Mouse (Mus musculus): ENCODE data around the gene Scn2a. TPM values are rescaled to one million over a fixed set of nuclear protein-coding genes. Genes with fewer than 3 reads are reported as not detected.

Gene Scn2a
- total and polyA plus RNA-seq, 3 experiments = not detected

- H3K79me2 ChIP-seq (ENCODE audit: control insufficient read depth, insufficient read depth, low read length, poor library complexity) = no peaks in the 10 kb centered on the region
- TF ChIP-seq RCOR1 (IDR thresholded peaks at IDR 0.05; ENCODE audit: low read depth, low read length) = no peak
- no peak for TF ChIP-seq ZC3H11A (IDR thresholded peaks at IDR 0.05; ENCODE audit: low read depth, low read length)
- TF ChIP-seq GATA1 (IDR thresholded peaks at IDR 0.05; ENCODE audit: low read depth, low read length) = no peak
- TF ChIP-seq POLR2A (IDR thresholded peaks at IDR 0.05; ENCODE audit: control insufficient read depth in 1 of 2, insufficient read depth in 1 of 2, low read depth in 1 of 2, low read length in 2 of 2, poor library complexity in 1 of 2) = no peak
- no peak for TF ChIP-seq TCF12 (IDR thresholded peaks at IDR 0.05; ENCODE audit: low read depth, low read length)
- no peak for TF ChIP-seq MYB (IDR thresholded peaks at IDR 0.05; ENCODE audit: low read depth, low read length)
- TF ChIP-seq NRF1 (IDR thresholded peaks at IDR 0.05; ENCODE audit: insufficient read depth, low read depth, low read length, poor library complexity, severe bottlenecking) = no peak
- TF ChIP-seq SIN3A (IDR thresholded peaks at IDR 0.05; ENCODE audit: low read length) = no peak
- H3K27ac ChIP-seq (ENCODE audit: control insufficient read depth, low read depth, low read length) = no peak overlapping the region
- H3K27me3 ChIP-seq (ENCODE audit: control insufficient read depth in 1 of 2, insufficient read depth in 2 of 2, low read length in 2 of 2) = no peaks in the 10 kb centered on the region
- no peaks in the 10 kb centered on the region for H3K36me3 ChIP-seq (ENCODE audit: control insufficient read depth in 1 of 2, insufficient read depth in 2 of 2, low read length in 2 of 2)
- H3K9ac ChIP-seq (ENCODE audit: control insufficient read depth, low read depth, low read length, poor library complexity, severe bottlenecking) = no peak overlapping the region
- H3K4me1 ChIP-seq (ENCODE audit: control insufficient read depth in 1 of 2, insufficient read depth in 2 of 2, low read length in 2 of 2) = no peaks in the 10 kb centered on the region
- DNase-seq (ENCODE audit: low read depth, low spot score) = no peak
- no peaks in the 10 kb centered on the region for H3K9me3 ChIP-seq (replicated peaks; ENCODE audit: insufficient read depth, low read length)
- no peak overlapping the region for H3K4me3 ChIP-seq (ENCODE audit: control insufficient read depth in 1 of 2, insufficient read depth in 1 of 2, low read depth in 2 of 2, low read length in 2 of 2)
Measured at GRCm38 (mm10) chr2:65745400-65745799, 124.8 kb downstream of the Scn2a start.

GRCm38 (mm10) chr2:65782442-65782841 is 161.9 kb downstream of the Scn2a start:
- no peak overlapping the region for H3K4me3 ChIP-seq (ENCODE audit: control insufficient read depth in 1 of 2, insufficient read depth in 1 of 2, low read depth in 2 of 2, low read length in 2 of 2)
- H3K9me3 ChIP-seq (replicated peaks; ENCODE audit: insufficient read depth, low read length) = no peaks in the 10 kb centered on the region
- no peaks in the 10 kb centered on the region for H3K4me1 ChIP-seq (ENCODE audit: control insufficient read depth in 1 of 2, insufficient read depth in 2 of 2, low read length in 2 of 2)
- TF ChIP-seq ZKSCAN1 (IDR thresholded peaks at IDR 0.05; ENCODE audit: low read depth, low read length) = no peak
- TF ChIP-seq MEF2A (IDR thresholded peaks at IDR 0.05; ENCODE audit: extremely low read depth, insufficient replicate concordance, low read depth, low read length, poor library complexity, severe bottlenecking) = no peak
- TF ChIP-seq TCF12 (IDR thresholded peaks at IDR 0.05; ENCODE audit: low read depth, low read length) = no peak
- TF ChIP-seq RCOR1 (IDR thresholded peaks at IDR 0.05; ENCODE audit: low read depth, low read length) = no peak
- no peak for TF ChIP-seq ZNF384 (IDR thresholded peaks at IDR 0.05; ENCODE audit: low read depth, low read length)
- no peaks in the 10 kb centered on the region for H3K36me3 ChIP-seq (ENCODE audit: control insufficient read depth in 1 of 2, insufficient read depth in 2 of 2, low read length in 2 of 2)
- H3K9ac ChIP-seq (ENCODE audit: control insufficient read depth, low read depth, low read length, poor library complexity, severe bottlenecking) = no peak overlapping the region
- DNase-seq (ENCODE audit: low read depth, low spot score) = no peak
- no peaks in the 10 kb centered on the region for H3K79me2 ChIP-seq (ENCODE audit: control insufficient read depth, insufficient read depth, low read length, poor library complexity)
- no peak overlapping the region for H3K27ac ChIP-seq (ENCODE audit: control insufficient read depth, low read depth, low read length)
- no peaks in the 10 kb centered on the region for H3K27me3 ChIP-seq (ENCODE audit: control insufficient read depth in 1 of 2, insufficient read depth in 2 of 2, low read length in 2 of 2)

DNA sequence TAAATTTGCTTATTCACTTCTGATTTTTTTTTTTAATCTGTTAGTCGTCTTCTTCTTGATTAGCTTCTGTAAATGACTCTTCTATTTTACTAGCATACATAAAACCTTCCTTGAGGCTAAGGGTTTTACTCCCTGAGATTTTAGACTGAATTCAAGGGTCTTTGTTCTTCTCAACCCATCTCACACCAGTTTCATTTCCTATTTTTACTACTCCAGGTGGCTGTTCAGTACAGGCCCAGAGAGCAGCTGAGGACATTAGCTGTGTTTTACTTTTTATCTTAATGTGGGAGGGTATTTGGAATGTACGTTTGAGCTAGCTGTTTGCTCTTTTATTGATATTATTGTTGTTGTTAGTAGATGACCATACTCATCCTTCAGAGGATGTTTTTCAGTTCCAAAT is 162.8 kb downstream of the Scn2a start:
- H3K4me3 ChIP-seq (ENCODE audit: control insufficient read depth in 1 of 2, insufficient read depth in 1 of 2, low read depth in 2 of 2, low read length in 2 of 2) = no peak overlapping the region
- H3K9me3 ChIP-seq (replicated peaks; ENCODE audit: insufficient read depth, low read length) = no peaks in the 10 kb centered on the region
- no peak for DNase-seq (ENCODE audit: low read depth, low spot score)
- H3K36me3 ChIP-seq (ENCODE audit: control insufficient read depth in 1 of 2, insufficient read depth in 2 of 2, low read length in 2 of 2) = no peaks in the 10 kb centered on the region
- H3K9ac ChIP-seq (ENCODE audit: control insufficient read depth, low read depth, low read length, poor library complexity, severe bottlenecking) = no peak overlapping the region
- H3K4me1 ChIP-seq (ENCODE audit: control insufficient read depth in 1 of 2, insufficient read depth in 2 of 2, low read length in 2 of 2) = no peaks in the 10 kb centered on the region
- H3K27me3 ChIP-seq (ENCODE audit: control insufficient read depth in 1 of 2, insufficient read depth in 2 of 2, low read length in 2 of 2) = no peaks in the 10 kb centered on the region
- H3K27ac ChIP-seq (ENCODE audit: control insufficient read depth, low read depth, low read length) = no peak overlapping the region
- TF ChIP-seq SMC3 (IDR thresholded peaks at IDR 0.05; ENCODE audit: low read depth, low read length) (no peak), HCFC1 (IDR thresholded peaks at IDR 0.05; ENCODE audit: low read depth, low read length) (no peak), ZC3H11A (IDR thresholded peaks at IDR 0.05; ENCODE audit: low read depth, low read length) (no peak), MXI1 (IDR thresholded peaks at IDR 0.05; ENCODE audit: low read depth, low read length) (no peak), TCF12 (IDR thresholded peaks at IDR 0.05; ENCODE audit: low read depth, low read length) (no peak), TAL1 (IDR thresholded peaks at IDR 0.05; ENCODE audit: low read length) (no peak), GATA1 (IDR thresholded peaks at IDR 0.05; ENCODE audit: low read depth, low read length) (no peak)
- H3K79me2 ChIP-seq (ENCODE audit: control insufficient read depth, insufficient read depth, low read length, poor library complexity) = no peaks in the 10 kb centered on the region

All from MEL (cell line).